Mouse (Mus musculus) G1E (cell line): ENCODE data around the gene Ecpas.

Source experiments
- CTCF ChIP-seq: IDR thresholded peaks from 2 replicates; pipeline ENCODE4 v1.5.1; 2012; ENCODE audit warnings: low read depth, low read length, inconsistent platforms, mixed read lengths
- POLR2AphosphoS5 ChIP-seq: IDR thresholded peaks from 2 replicates; pipeline ENCODE4 v1.6.1; 2012; ENCODE audit warnings: low read depth, low read length, inconsistent platforms; ENCODE audit not compliant: insufficient replicate concordance

GRCm38 (mm10) chr4:58867242-58867641 is 45.3 kb downstream of the Ecpas start:
- TF ChIP-seq CTCF (no peak), POLR2AphosphoS5 (no peak)
